Mouse (Mus musculus) heart, embryonic 13.5 days (tissue): ENCODE results near the gene Ppp3ca. TPM values are rescaled to one million over a fixed set of nuclear protein-coding genes. Genes with fewer than 3 reads are reported as not detected.

ENCODE experiments used
- ATAC-seq: fragments of 200-750 bp; cut with Nextera tagmentation; 2 replicates; pipeline ENCODE4 v1.8.0; 2017; ENCODE audit warnings: moderate TSS enrichment; ENCODE audit not compliant: insufficient number of reproducible peaks, low FRiP score, low TSS enrichment; ENCODE audit errors: extremely low read depth
- H3K27ac ChIP-seq: fragments of 300-500 bp; sonication (generic); replicated peaks from 2 replicates; pipeline ENCODE4 v1.5.1; 2015; ENCODE audit warnings: moderate library complexity, mild to moderate bottlenecking, inconsistent platforms
- H3K27me3 ChIP-seq: fragments of 300-500 bp; sonication (generic); replicated peaks from 2 replicates; pipeline ENCODE4 v1.6.1; 2015; ENCODE audit warnings: mild to moderate bottlenecking, inconsistent platforms
- H3K36me3 ChIP-seq: fragments of 300-500 bp; sonication (generic); 2 replicates; pipeline ENCODE4 v1.6.1; 2015; ENCODE audit warnings: mild to moderate bottlenecking, inconsistent platforms
- H3K4me1 ChIP-seq: fragments of 300-500 bp; sonication (generic); 2 replicates; pipeline ENCODE4 v1.6.1; 2015; ENCODE audit warnings: inconsistent platforms
- H3K4me2 ChIP-seq: fragments of 300-500 bp; sonication (generic); 2 replicates; pipeline ENCODE4 v1.6.1; 2015; ENCODE audit warnings: inconsistent platforms, mild to moderate bottlenecking, moderate library complexity
- H3K4me3 ChIP-seq: fragments of 300-500 bp; sonication (generic); 2 replicates; pipeline ENCODE4 v1.5.1; 2015; ENCODE audit warnings: moderate library complexity, mild to moderate bottlenecking, inconsistent platforms
- H3K9ac ChIP-seq: fragments of 300-500 bp; sonication (generic); 2 replicates; pipeline ENCODE4 v1.6.1; 2015; ENCODE audit warnings: inconsistent platforms, mild to moderate bottlenecking, moderate library complexity
- H3K9me3 ChIP-seq: fragments of 300-500 bp; sonication (generic); 2 replicates; pipeline ENCODE4 v1.6.1; 2016; ENCODE audit warnings: inconsistent platforms
- WGBS: fragments of 180-500 bp; shearing (Covaris S2); methylation state at CpG from one replicate; pipeline ENCODE4 v1.1.7; 2015; ENCODE audit warnings: mixed read lengths; 5-methylcytosine and 5-hydroxymethylcytosine counted together
- polyA plus RNA-seq: library from polyadenylated mRNA; unstranded; fragments of >200 nt; fragmentation: Nextera tagmentation; extraction: Ambion mirVana; gene quantifications from 2 replicates; pipeline ENCODE4 v1.2.1, GENCODE M21; 2015

Ppp3ca gene
- polyA plus RNA-seq, 1 experiment from 2014 or later: 44.2 TPM

GRCm38 (mm10) chr3:136837589-136837988 lies 167.7 kb downstream of the Ppp3ca start:
- H3K27ac ChIP-seq: no peak overlapping the region
- H3K4me2 ChIP-seq: no peak overlapping the region
- no peak overlapping the region for H3K4me3 ChIP-seq
- H3K4me1 ChIP-seq: peaks cover 45% of the 10 kb centered on the region
- no peak for ATAC-seq
- no peak overlapping the region for H3K9ac ChIP-seq
- no peaks in the 10 kb centered on the region for H3K27me3 ChIP-seq
- H3K9me3 ChIP-seq: no peaks in the 10 kb centered on the region
- no peaks in the 10 kb centered on the region for H3K36me3 ChIP-seq
- WGBS: 89% methylated on average over 3 of the region's 3 CpGs

- Histone ChIP-seq H3K4me2 (no peak overlapping the region), H3K9me3 (no peaks in the 10 kb centered on the region), H3K27ac (no peak overlapping the region), H3K4me3 (no peak overlapping the region), H3K9ac (no peak overlapping the region), H3K36me3 (no peaks in the 10 kb centered on the region), H3K27me3 (no peaks in the 10 kb centered on the region), H3K4me1 (peaks cover 22% of the 10 kb centered on the region)
- 83% methylated on average over 3 of the region's 3 CpGs for WGBS
- ATAC-seq: no peak
Measured at GRCm38 (mm10) chr3:136841282-136841681, 171.4 kb downstream of the Ppp3ca start.

- H3K9ac ChIP-seq: no peak overlapping the region
- 80% methylated on average over 1 of the region's 1 CpGs for WGBS
- no peaks in the 10 kb centered on the region for H3K9me3 ChIP-seq
- no peak overlapping the region for H3K27ac ChIP-seq
- peaks cover 13% of the 10 kb centered on the region for H3K4me1 ChIP-seq
- no peak for ATAC-seq
- no peaks in the 10 kb centered on the region for H3K36me3 ChIP-seq
- no peak overlapping the region for H3K4me2 ChIP-seq
- no peaks in the 10 kb centered on the region for H3K27me3 ChIP-seq
- no peak overlapping the region for H3K4me3 ChIP-seq
Measured at GRCm38 (mm10) chr3:136842384-136842783, 172.5 kb downstream of the Ppp3ca start.

GRCm38 (mm10) chr3:136843811-136844491 lies 174.0 kb downstream of the Ppp3ca start:
- no peak overlapping the region for H3K27ac ChIP-seq
- H3K4me1 ChIP-seq: peaks cover 13% of the 10 kb centered on the region
- no peak overlapping the region for H3K4me3 ChIP-seq
- no peak overlapping the region for H3K4me2 ChIP-seq
- no peaks in the 10 kb centered on the region for H3K27me3 ChIP-seq
- no peak overlapping the region for H3K9ac ChIP-seq
- H3K9me3 ChIP-seq: no peaks in the 10 kb centered on the region
- ATAC-seq: no peak
- WGBS: 70% methylated on average over 7 of the region's 7 CpGs
- no peaks in the 10 kb centered on the region for H3K36me3 ChIP-seq

GRCm38 (mm10) chr3:136849035-136849434 lies 179.1 kb downstream of the Ppp3ca start:
- H3K4me3 ChIP-seq: no peak overlapping the region
- no peak overlapping the region for H3K27ac ChIP-seq
- H3K36me3 ChIP-seq: no peaks in the 10 kb centered on the region
- no peaks in the 10 kb centered on the region for H3K9me3 ChIP-seq
- no peak for ATAC-seq
- no peak overlapping the region for H3K4me2 ChIP-seq
- no peak overlapping the region for H3K9ac ChIP-seq
- H3K27me3 ChIP-seq: no peaks in the 10 kb centered on the region
- H3K4me1 ChIP-seq: peaks cover 17% of the 10 kb centered on the region
- 81% methylated on average over 1 of the region's 1 CpGs for WGBS

GRCm38 (mm10) chr3:136852921-136853320 lies 183.0 kb downstream of the Ppp3ca start:
- Histone ChIP-seq H3K4me3 (no peak overlapping the region), H3K27ac (no peak overlapping the region), H3K9ac (no peak overlapping the region), H3K27me3 (no peaks in the 10 kb centered on the region), H3K4me1 (peaks cover 16% of the 10 kb centered on the region), H3K36me3 (no peaks in the 10 kb centered on the region), H3K9me3 (no peaks in the 10 kb centered on the region), H3K4me2 (no peak overlapping the region)
- no peak for ATAC-seq
- 66% methylated on average over 6 of the region's 6 CpGs for WGBS

- Histone ChIP-seq H3K27ac (no peak overlapping the region), H3K9ac (no peak overlapping the region), H3K4me3 (no peak overlapping the region), H3K9me3 (no peaks in the 10 kb centered on the region), H3K4me1 (peaks cover 16% of the 10 kb centered on the region), H3K27me3 (no peaks in the 10 kb centered on the region), H3K4me2 (no peak overlapping the region), H3K36me3 (no peaks in the 10 kb centered on the region)
- 72% methylated on average over 4 of the region's 4 CpGs for WGBS
- no peak for ATAC-seq
Measured at GRCm38 (mm10) chr3:136853596-136853995, 183.7 kb downstream of the Ppp3ca start.

GRCm38 (mm10) chr3:136855996-136856395 lies 186.1 kb downstream of the Ppp3ca start:
- no peaks in the 10 kb centered on the region for H3K27me3 ChIP-seq
- ATAC-seq: no peak
- 83% methylated on average over 4 of the region's 4 CpGs for WGBS

GRCm38 (mm10) chr3:136862051-136862837 lies 192.3 kb downstream of the Ppp3ca start:
- Histone ChIP-seq H3K9me3 (no peaks in the 10 kb centered on the region), H3K27me3 (no peaks in the 10 kb centered on the region), H3K36me3 (no peaks in the 10 kb centered on the region), H3K4me1 (peaks cover 12% of the 10 kb centered on the region), H3K9ac (no peak overlapping the region), H3K4me2 (no peak overlapping the region), H3K27ac (no peak overlapping the region), H3K4me3 (no peak overlapping the region)
- no peak for ATAC-seq
- WGBS: 64% methylated on average over 11 of the region's 11 CpGs

More at GRCm38 (mm10) chr3:136855996-136856395, 186.1 kb downstream of the Ppp3ca start:
- Histone ChIP-seq H3K27ac (no peak overlapping the region), H3K9me3 (no peaks in the 10 kb centered on the region), H3K9ac (no peak overlapping the region), H3K4me1 (peaks cover 20% of the 10 kb centered on the region), H3K36me3 (no peaks in the 10 kb centered on the region), H3K4me3 (no peak overlapping the region), H3K4me2 (no peak overlapping the region)

- H3K27ac ChIP-seq: no peak overlapping the region
- no peak overlapping the region for H3K4me2 ChIP-seq
- peaks cover 12% of the 10 kb centered on the region for H3K4me1 ChIP-seq
- no peaks in the 10 kb centered on the region for H3K27me3 ChIP-seq
- no peaks in the 10 kb centered on the region for H3K9me3 ChIP-seq
- WGBS: 83% methylated on average over 5 of the region's 5 CpGs
- H3K4me3 ChIP-seq: no peak overlapping the region
- ATAC-seq: no peak
- H3K36me3 ChIP-seq: no peaks in the 10 kb centered on the region
- H3K9ac ChIP-seq: no peak overlapping the region
Measured at GRCm38 (mm10) chr3:136863127-136863526, 193.2 kb downstream of the Ppp3ca start.

- no peak overlapping the region for H3K4me3 ChIP-seq
- H3K9ac ChIP-seq: no peak overlapping the region
- H3K4me2 ChIP-seq: no peak overlapping the region
- no peak for ATAC-seq
- H3K9me3 ChIP-seq: no peaks in the 10 kb centered on the region
- H3K36me3 ChIP-seq: 0 out of 2 replicates have a peak, but pooled peaks cover 3% of the 10 kb centered on the region
- H3K27ac ChIP-seq: no peak overlapping the region
- H3K4me1 ChIP-seq: peaks cover 12% of the 10 kb centered on the region
- no peaks in the 10 kb centered on the region for H3K27me3 ChIP-seq
Measured at GRCm38 (mm10) chr3:136864306-136864705, 194.4 kb downstream of the Ppp3ca start.
